Mouse (Mus musculus) kidney, adult 2 months (tissue): ENCODE data around the gene Naa50.

Experiments used
- CTCF ChIP-seq: fragments of 200-500 bp; conservative IDR thresholded peaks from 2 replicates; pipeline ENCODE4 v1.5.1; 2011; ENCODE audit warnings: low read depth, mild to moderate bottlenecking, control low read depth, low read length, moderate library complexity, mixed read lengths; ENCODE audit not compliant: insufficient read depth, insufficient read length
- POLR2A ChIP-seq: fragments of 200-500 bp; IDR thresholded peaks from one replicate; pipeline ENCODE4 v1.6.1; 2011; ENCODE audit warnings: low read depth, low read length, control low read depth

DNA sequence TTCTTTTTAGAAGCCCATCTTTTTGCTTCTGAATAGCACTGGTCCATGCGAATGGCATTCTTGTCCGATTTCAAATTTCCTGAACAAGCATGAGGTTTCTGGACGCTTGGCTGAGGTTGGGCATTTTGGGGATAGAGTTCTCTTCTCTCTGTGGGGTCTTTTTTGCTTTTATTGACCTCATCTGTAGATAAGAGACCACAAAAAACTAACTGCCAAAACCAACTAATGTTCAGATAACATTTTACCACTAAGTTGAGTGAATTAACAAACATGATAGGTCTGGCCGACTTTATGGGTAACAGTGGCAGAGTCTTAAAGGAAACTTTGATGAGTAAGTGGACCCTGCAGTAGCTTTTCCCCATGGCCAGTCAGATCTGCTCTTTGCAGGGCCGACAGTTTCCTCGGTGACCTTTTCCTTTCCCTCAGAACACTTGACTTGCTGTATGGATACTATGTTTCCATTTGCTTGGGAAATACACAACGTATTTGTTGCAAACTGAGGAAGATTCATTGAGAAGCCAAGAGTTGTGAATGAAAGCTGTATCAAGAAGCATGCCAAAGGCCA is 34.4 kb downstream of the Naa50 start:
- TF ChIP-seq CTCF (no peak), POLR2A (no peak)
